In the genomic region with DNA sequence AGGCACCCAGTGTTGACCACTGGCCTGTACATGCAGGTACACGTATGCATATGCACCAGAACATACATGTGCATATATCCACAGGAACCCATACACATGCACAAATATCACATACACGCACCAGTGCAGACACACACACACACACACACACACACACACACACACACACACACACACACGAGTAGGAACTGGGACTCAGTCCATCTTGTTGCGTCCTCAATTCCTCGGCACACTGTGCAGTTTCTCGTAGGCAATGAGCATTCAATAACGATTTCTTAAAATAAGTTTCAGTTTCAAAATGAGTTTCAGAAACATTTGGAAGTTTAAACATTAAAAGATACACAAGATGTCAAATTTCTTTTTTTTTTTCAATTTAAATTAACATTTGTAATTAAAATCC, we compare ENCODE assay signal across 17 mouse cellular contexts. TPM values are rescaled to one million over a fixed set of nuclear protein-coding genes. Genes with fewer than 3 reads are reported as not detected.
"Had no signal": no experiment of that assay in that cellular context is flagged by ENCODE, and none has a peak within 500 bp of the region (broad histone marks: within the 10 kb centered on the region; RNA-seq: fewer than 3 reads in every experiment).

No protein-coding gene starts in this region.

- H3K9ac ChIP-seq: liver, embryonic 14.5 days; lung, embryonic 14.5 days; midbrain, embryonic 12.5 days; neural tube, embryonic 13.5 days; neural tube, embryonic 15.5 days had no signal

- H3K27me3 ChIP-seq: midbrain, embryonic 12.5 days; neural tube, embryonic 13.5 days; neural tube, embryonic 15.5 days had no signal

- H3K4me2 ChIP-seq: lung, embryonic 14.5 days; midbrain, embryonic 12.5 days; neural tube, embryonic 13.5 days; neural tube, embryonic 15.5 days had no signal

- H3K27ac ChIP-seq: liver, embryonic 14.5 days; midbrain, embryonic 10.5 days; midbrain, embryonic 12.5 days; neural tube, embryonic 13.5 days; neural tube, embryonic 15.5 days had no signal

- H3K36me3 ChIP-seq: midbrain, embryonic 10.5 days; midbrain, embryonic 12.5 days; neural tube, embryonic 13.5 days; neural tube, embryonic 15.5 days had no signal

- H3K4me1 ChIP-seq: neural tube, embryonic 13.5 days; neural tube, embryonic 15.5 days had no signal

- ATAC-seq: midbrain, embryonic 16.5 days had no signal

- H3K4me3 ChIP-seq: midbrain, embryonic 10.5 days; midbrain, embryonic 12.5 days; myocyte; neural tube, embryonic 13.5 days; neural tube, embryonic 15.5 days had no signal

- H3K9me3 ChIP-seq: midbrain, embryonic 10.5 days; midbrain, embryonic 12.5 days; neural tube, embryonic 13.5 days; neural tube, embryonic 15.5 days had no signal

- DNase-seq: lung, adult 18-20 months; lung, embryonic 14.5 days; lung, postnatal 10 days; lung, postnatal 4 days; midbrain, embryonic 14.5 days; retina, postnatal 1 day; spleen, adult 18-20 months; thymus, adult 18-20 months; thymus, postnatal 14 days; thymus, postnatal 36 days had no signal

RNA-seq across cellular contexts. Expression of a gene that starts 35.6 kb away (rescaled TPM):
- polyA plus RNA-seq: myocyte had no signal
